10 mouse cellular contexts compared by ENCODE assay signal in genomic region chr13:37944306-37944705, GRCm38 (mm10). TPM values are rescaled to one million over a fixed set of nuclear protein-coding genes. Genes with fewer than 3 reads are reported as not detected.
DNase-seq lines count a peak whose midpoint lies in the region; ATAC-seq and TF ChIP-seq lines count a peak whose summit lies in the region.
"Had no signal": no experiment of that assay in that cellular context is flagged by ENCODE, and none has a peak within 500 bp of the region (broad histone marks: within the 10 kb centered on the region; RNA-seq: fewer than 3 reads in every experiment).

No protein-coding gene starts in this region.

- H3K27ac ChIP-seq in left cerebral cortex, adult 2 months: no peak overlapping the region
- H3K27ac ChIP-seq in embryonic facial prominence, embryonic 14.5 days (replicated peaks; ENCODE audit: low read depth, low read length): no peak overlapping the region; the same call in 1 of the 2 replicates

- no peak overlapping the region for H3K4me3 ChIP-seq in left cerebral cortex, adult 2 months
- no peak overlapping the region for H3K4me3 ChIP-seq in embryonic facial prominence, embryonic 14.5 days (ENCODE audit: low read depth, low read length)
- H3K4me3 ChIP-seq: erythroblast, embryonic 14.5 days; megakaryocyte, embryonic 14.5 days had no signal

- H3K9ac ChIP-seq in embryonic facial prominence, embryonic 14.5 days (ENCODE audit: low read depth, low read length): no peak overlapping the region

- TF ChIP-seq CTCF in left cerebral cortex, adult 2 months (IDR thresholded peaks at IDR 0.05): peak; percentile 63

- H3K4me1 ChIP-seq in embryonic facial prominence, embryonic 14.5 days (ENCODE audit: control insufficient read depth, insufficient read depth, low read length): peaks cover 27% of the 10 kb centered on the region

- peaks cover 36% of the 10 kb centered on the region for H3K36me3 ChIP-seq in embryonic facial prominence, embryonic 14.5 days (ENCODE audit: control insufficient read depth, insufficient read depth, low read length)

- H3K9me3 ChIP-seq in embryonic facial prominence, embryonic 14.5 days (ENCODE audit: control insufficient read depth, low read length): no peaks in the 10 kb centered on the region
- H3K9me3 ChIP-seq: megakaryocyte, embryonic 14.5 days had no signal

- no peaks in the 10 kb centered on the region for H3K27me3 ChIP-seq in embryonic facial prominence, embryonic 14.5 days (replicated peaks; ENCODE audit: control insufficient read depth, insufficient read depth, low read length)
- H3K27me3 ChIP-seq: megakaryocyte, embryonic 14.5 days had no signal

- intact Hi-C loops in left cerebral cortex, adult 2 months (cut with DNase I): loop anchor here (5.0 kb wide), 1 partner anchor 482 kb away; no protein-coding TSS in a partner anchor

- WGBS in embryonic facial prominence, embryonic 14.5 days: 79% methylated on average over 1 of the region's 1 CpGs

- ATAC-seq in embryonic facial prominence, embryonic 14.5 days (ENCODE audit: low read depth): peak; percentile 24; the same call in 1 of the 2 replicates
- peak; percentile 53 for ATAC-seq in megakaryocyte progenitor cell, adult 5-6 weeks (replicated peaks; ENCODE audit: poor library complexity)

- no peak overlapping the region for H3K4me2 ChIP-seq in embryonic facial prominence, embryonic 14.5 days (ENCODE audit: low read depth, low read length)

- DNase-seq in left cerebral cortex, adult 2 months (ENCODE audit: extremely low spot score in 1 of 2, low spot score in 2 of 2): no peak
- DNase-seq in left cerebral cortex, adult 9 months (ENCODE audit: low spot score in 2 of 2): no peak
- DNase-seq in Muller cell, postnatal 12 days (ENCODE audit: inconsistent ontology term): peak; percentile 61
- DNase-seq in embryonic facial prominence, embryonic 14.5 days (ENCODE audit: low spot score): peak; percentile 76
- no peak for DNase-seq in ovary, adult 18-20 months (ENCODE audit: low spot score)
- DNase-seq in cerebellum, adult 18-20 months: no peak
- DNase-seq in frontal cortex, postnatal 10 days (ENCODE audit: low spot score in 2 of 2): no peak

RNA-seq across cellular contexts. Expression of gene Ssr1, which starts 49.7 kb away (rescaled TPM):
- 100 to 1,000 TPM in 1 of 2 experiments, 10 to 100 TPM in 1; 96.1 to 101 TPM for total RNA-seq in left cerebral cortex, adult 2 months (2021)
- 162 and 167 TPM in 2 replicates for polyA plus RNA-seq in embryonic facial prominence, embryonic 14.5 days (2014; fragmentation: Nextera tagmentation; extraction: Ambion mirVana)
- total RNA-seq in megakaryocyte progenitor cell, adult 5-6 weeks (2015): 186 and 238 TPM in 2 replicates
- 247 and 275 TPM in 2 replicates for total RNA-seq in megakaryocyte progenitor cell, adult 5-6 weeks (2017)

Comparison
In these comparisons a context has a peak if more than half of its experiments do, and no peak if none do; other contexts are left out.
1. DNase-seq: peak in Muller cell, postnatal 12 days (single experiment) and embryonic facial prominence, embryonic 14.5 days (single experiment); none in left cerebral cortex, adult 2 months (0 of 2), left cerebral cortex, adult 9 months (0 of 2), ovary, adult 18-20 months (single experiment), cerebellum, adult 18-20 months (0 of 2) and frontal cortex, postnatal 10 days (0 of 2).